Mouse (Mus musculus): ENCODE results near the gene Lin7c. TPM values are rescaled to one million over a fixed set of nuclear protein-coding genes. Genes with fewer than 3 reads are reported as not detected.

The Lin7c gene
- polyA plus RNA-seq, 1 experiment from 2014 or later, result 56.4 TPM

GRCm38 (mm10) chr2:109891031-109891430 lies 378 bp downstream of the Lin7c start:
- H3K9me3 ChIP-seq, result no peaks in the 10 kb centered on the region
- under 1% methylated on average over 26 of the region's 34 CpGs for WGBS

GRCm38 (mm10) chr2:109891471-109891870 lies 818 bp downstream of the Lin7c start:
- no peak for ATAC-seq (ENCODE audit: borderline replicate concordance, extremely low read depth, low FRiP score, low TSS enrichment)
- H3K4me3 ChIP-seq, result peak overlapping the region; percentile 82
- H3K9ac ChIP-seq, result peak overlapping the region; percentile 94
- H3K27me3 ChIP-seq, result no peaks in the 10 kb centered on the region
- H3K9me3 ChIP-seq, result no peaks in the 10 kb centered on the region
- H3K36me3 ChIP-seq, result peaks cover 23% of the 10 kb centered on the region
- H3K27ac ChIP-seq, result peak overlapping the region; percentile 89
- H3K4me2 ChIP-seq, result peak overlapping the region; percentile 64
- 20% methylated on average over 4 of the region's 4 CpGs for WGBS
- peaks cover 11% of the 10 kb centered on the region for H3K4me1 ChIP-seq

More at GRCm38 (mm10) chr2:109891031-109891430, 378 bp downstream of the Lin7c start:
- Histone ChIP-seq H3K4me3 (peak overlapping the region; percentile 82), H3K36me3 (peaks cover 19% of the 10 kb centered on the region), H3K4me1 (peaks cover 11% of the 10 kb centered on the region), H3K4me2 (peak overlapping the region; percentile 64), H3K9ac (peak overlapping the region; percentile 94), H3K27me3 (no peaks in the 10 kb centered on the region), H3K27ac (peak overlapping the region; percentile 89)
- ATAC-seq (ENCODE audit: borderline replicate concordance, extremely low read depth, low FRiP score, low TSS enrichment), result peak; percentile 85

DNA sequence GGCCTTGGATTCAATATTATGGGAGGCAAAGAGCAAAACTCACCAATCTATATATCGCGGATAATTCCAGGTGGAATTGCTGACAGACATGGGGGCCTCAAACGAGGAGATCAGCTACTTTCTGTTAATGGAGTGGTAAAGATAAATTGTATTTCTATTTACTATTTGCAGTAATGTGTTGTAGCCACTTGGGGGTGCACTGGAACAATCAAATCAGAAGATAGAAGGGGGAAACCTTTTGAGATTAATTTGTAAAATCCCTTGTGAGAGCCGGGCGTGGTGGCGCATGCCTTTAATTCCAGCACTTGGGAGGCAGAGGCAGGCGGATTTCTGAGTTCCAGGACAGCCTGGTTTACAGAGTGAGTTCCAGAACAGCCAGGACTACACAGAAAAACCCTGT lies 5.7 kb downstream of the Lin7c start:
- no peak for ATAC-seq (ENCODE audit: borderline replicate concordance, extremely low read depth, low FRiP score, low TSS enrichment)
- Histone ChIP-seq H3K27me3 (no peaks in the 10 kb centered on the region), H3K36me3 (peaks cover 53% of the 10 kb centered on the region), H3K9ac (no peak overlapping the region), H3K27ac (no peak overlapping the region), H3K4me2 (no peak overlapping the region), H3K4me1 (peaks cover 11% of the 10 kb centered on the region), H3K9me3 (no peaks in the 10 kb centered on the region), H3K4me3 (no peak overlapping the region)
- 77% methylated on average over 7 of the region's 7 CpGs for WGBS

GRCm38 (mm10) chr2:109902869-109903268 lies 12.2 kb downstream of the Lin7c start:
- 73% methylated on average over 7 of the region's 7 CpGs for WGBS
- H3K4me3 ChIP-seq, result no peak overlapping the region
- ATAC-seq (ENCODE audit: borderline replicate concordance, extremely low read depth, low FRiP score, low TSS enrichment), result no peak
- no peak overlapping the region for H3K9ac ChIP-seq
- H3K4me2 ChIP-seq, result no peak overlapping the region
- no peaks in the 10 kb centered on the region for H3K9me3 ChIP-seq
- H3K27me3 ChIP-seq, result peaks cover 11% of the 10 kb centered on the region; the same call in 1 of the 2 replicates
- no peaks in the 10 kb centered on the region for H3K4me1 ChIP-seq
- no peak overlapping the region for H3K27ac ChIP-seq
- peaks cover 23% of the 10 kb centered on the region for H3K36me3 ChIP-seq

- no peak overlapping the region for H3K9ac ChIP-seq
- H3K4me2 ChIP-seq, result no peak overlapping the region
- no peaks in the 10 kb centered on the region for H3K4me1 ChIP-seq
- WGBS, result under 1% methylated on average over 7 of the region's 7 CpGs
- no peak overlapping the region for H3K27ac ChIP-seq
- ATAC-seq (ENCODE audit: borderline replicate concordance, extremely low read depth, low FRiP score, low TSS enrichment), result peak; percentile 33; the same call in 1 of the 2 replicates
- H3K4me3 ChIP-seq, result no peak overlapping the region
- H3K36me3 ChIP-seq, result peaks cover 12% of the 10 kb centered on the region
- no peaks in the 10 kb centered on the region for H3K9me3 ChIP-seq
- peaks cover 21% of the 10 kb centered on the region; the same call in 1 of the 2 replicates for H3K27me3 ChIP-seq
Observed at GRCm38 (mm10) chr2:109904171-109904821, 13.6 kb downstream of the Lin7c start.

DNA sequence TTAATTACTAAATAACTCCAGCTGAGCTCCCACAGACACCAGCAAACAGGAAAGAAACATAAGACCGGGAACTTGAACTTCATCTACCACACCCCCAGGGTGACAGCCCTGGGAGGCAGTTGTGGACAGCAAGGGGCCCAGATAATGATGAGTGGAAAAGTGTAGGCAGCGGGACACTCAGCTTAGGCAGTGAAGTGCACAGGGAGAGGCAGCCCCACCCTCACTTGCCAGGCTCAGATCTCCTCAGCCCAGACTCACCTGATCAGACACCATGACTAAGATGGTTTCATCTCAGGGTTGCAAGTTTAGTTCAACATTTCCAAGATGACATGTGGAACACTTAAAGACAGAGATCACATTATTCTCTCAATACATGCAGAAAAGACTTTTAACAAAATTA lies 18.5 kb downstream of the Lin7c start:
- ATAC-seq (ENCODE audit: borderline replicate concordance, extremely low read depth, low FRiP score, low TSS enrichment), result no peak
- H3K27me3 ChIP-seq, result peaks cover 38% of the 10 kb centered on the region
- no peaks in the 10 kb centered on the region for H3K4me1 ChIP-seq
- no peak overlapping the region for H3K4me2 ChIP-seq
- no peak overlapping the region for H3K4me3 ChIP-seq
- no peak overlapping the region for H3K9ac ChIP-seq
- no peaks in the 10 kb centered on the region for H3K36me3 ChIP-seq
- H3K9me3 ChIP-seq, result no peaks in the 10 kb centered on the region
- no peak overlapping the region for H3K27ac ChIP-seq
- WGBS, result 64% methylated on average over 2 of the region's 2 CpGs

GRCm38 (mm10) chr2:109912216-109912615 lies 21.6 kb downstream of the Lin7c start:
- Histone ChIP-seq H3K36me3 (no peaks in the 10 kb centered on the region), H3K9ac (no peak overlapping the region), H3K4me1 (0 out of 2 replicates have a peak, but pooled peaks cover 4% of the 10 kb centered on the region), H3K4me3 (no peak overlapping the region), H3K9me3 (no peaks in the 10 kb centered on the region), H3K27ac (no peak overlapping the region), H3K27me3 (peaks cover 47% of the 10 kb centered on the region), H3K4me2 (no peak overlapping the region)
- WGBS, result 91% methylated on average over 8 of the region's 8 CpGs
- ATAC-seq (ENCODE audit: borderline replicate concordance, extremely low read depth, low FRiP score, low TSS enrichment), result no peak

DNA sequence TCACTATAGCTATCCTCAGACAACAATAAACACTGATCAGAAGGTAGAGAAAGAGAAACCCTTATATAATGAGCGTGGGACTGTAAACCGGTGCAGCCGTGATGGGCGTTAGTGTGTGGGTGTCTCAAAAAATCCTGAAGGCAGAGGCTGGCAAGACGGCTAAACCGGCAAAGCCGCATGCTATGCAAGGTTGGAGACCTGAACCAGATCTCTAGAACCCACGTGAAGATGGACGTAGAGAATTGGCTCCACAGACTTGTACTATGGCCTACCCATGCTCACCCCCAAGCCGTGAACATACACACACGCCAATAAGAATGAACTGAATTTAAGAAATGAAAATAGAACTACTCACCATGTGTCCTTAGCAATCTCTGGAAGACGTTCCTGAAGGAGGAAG lies 22.1 kb downstream of the Lin7c start:
- Histone ChIP-seq H3K4me2 (no peak overlapping the region), H3K4me3 (no peak overlapping the region), H3K27me3 (peaks cover 43% of the 10 kb centered on the region), H3K4me1 (0 out of 2 replicates have a peak, but pooled peaks cover 4% of the 10 kb centered on the region), H3K27ac (no peak overlapping the region), H3K9me3 (no peaks in the 10 kb centered on the region), H3K36me3 (no peaks in the 10 kb centered on the region), H3K9ac (no peak overlapping the region)
- ATAC-seq (ENCODE audit: borderline replicate concordance, extremely low read depth, low FRiP score, low TSS enrichment), result no peak
- 84% methylated on average over 12 of the region's 12 CpGs for WGBS

- peaks cover 6% of the 10 kb centered on the region for H3K4me1 ChIP-seq
- no peaks in the 10 kb centered on the region for H3K9me3 ChIP-seq
- no peak for ATAC-seq (ENCODE audit: borderline replicate concordance, extremely low read depth, low FRiP score, low TSS enrichment)
- H3K27ac ChIP-seq, result no peak overlapping the region
- peaks cover 39% of the 10 kb centered on the region for H3K27me3 ChIP-seq
- H3K36me3 ChIP-seq, result no peaks in the 10 kb centered on the region
- no peak overlapping the region for H3K4me2 ChIP-seq
- no peak overlapping the region for H3K4me3 ChIP-seq
- no peak overlapping the region for H3K9ac ChIP-seq
- WGBS, result 59% methylated on average over 8 of the region's 8 CpGs
Observed at GRCm38 (mm10) chr2:109913241-109913640, 22.6 kb downstream of the Lin7c start.

DNA sequence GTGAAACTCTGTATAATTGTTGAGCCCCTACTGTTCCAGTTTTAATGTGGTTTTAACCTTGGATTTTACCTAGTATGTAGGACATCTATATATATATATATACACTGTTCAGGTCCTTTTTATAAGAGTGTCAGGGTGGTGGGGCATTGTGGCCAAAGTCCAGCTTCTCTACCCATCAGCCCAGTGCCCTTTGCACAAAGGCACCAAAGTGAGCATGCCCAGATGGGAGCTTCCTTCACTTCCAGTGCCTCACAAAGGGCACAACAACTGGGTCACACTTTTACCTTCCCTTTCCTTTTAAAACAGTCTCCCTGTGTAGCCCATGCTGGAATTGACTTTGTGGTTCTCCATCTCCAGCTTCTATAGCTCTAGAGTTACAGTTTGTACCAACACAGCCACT lies 23.9 kb downstream of the Lin7c start:
- Histone ChIP-seq H3K4me3 (no peak overlapping the region), H3K4me2 (no peak overlapping the region), H3K9me3 (no peaks in the 10 kb centered on the region), H3K9ac (no peak overlapping the region), H3K4me1 (peaks cover 19% of the 10 kb centered on the region), H3K27ac (no peak overlapping the region), H3K27me3 (peaks cover 45% of the 10 kb centered on the region), H3K36me3 (no peaks in the 10 kb centered on the region)
- ATAC-seq (ENCODE audit: borderline replicate concordance, extremely low read depth, low FRiP score, low TSS enrichment), result no peak

DNA sequence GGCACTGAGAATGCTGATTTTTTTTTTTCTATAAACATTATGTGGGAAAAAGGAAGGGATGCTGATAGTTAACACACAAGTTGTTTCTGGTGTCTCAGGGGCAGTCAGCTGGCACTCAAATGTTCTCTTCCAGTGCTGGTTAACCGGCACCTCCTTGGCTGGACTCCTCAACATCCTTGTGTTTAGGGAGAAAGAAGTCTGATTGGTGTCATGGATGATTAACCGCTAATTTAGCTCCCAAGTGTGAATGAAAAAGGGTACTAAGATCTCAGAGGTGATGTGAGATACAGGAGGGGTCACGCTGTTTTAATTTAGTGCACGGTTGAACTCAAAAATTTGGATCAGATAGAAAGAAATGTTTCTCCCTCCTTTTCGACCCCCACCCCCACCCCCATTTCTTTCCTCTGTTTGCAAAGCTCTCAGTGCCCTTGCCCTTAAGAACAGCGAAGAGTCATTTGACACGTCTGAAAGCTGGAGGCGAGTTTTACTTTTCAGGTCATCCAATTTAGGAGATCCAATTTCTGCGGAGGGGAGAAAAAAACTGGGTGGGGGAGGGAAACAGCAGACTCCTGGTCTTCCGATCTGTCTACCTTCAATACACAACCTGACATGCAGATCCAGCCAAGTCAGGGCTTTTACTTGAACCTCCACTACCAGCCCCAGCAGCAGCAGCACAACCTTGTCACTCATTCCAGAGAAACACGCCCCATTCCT lies 26.3 kb downstream of the Lin7c start:
- peak overlapping the region; percentile 74 for H3K4me3 ChIP-seq
- peaks cover 60% of the 10 kb centered on the region for H3K27me3 ChIP-seq
- peaks cover 19% of the 10 kb centered on the region for H3K4me1 ChIP-seq
- H3K36me3 ChIP-seq, result no peaks in the 10 kb centered on the region
- WGBS, result 6% methylated on average over 11 of the region's 11 CpGs
- H3K9ac ChIP-seq, result no peak overlapping the region
- no peak overlapping the region for H3K27ac ChIP-seq
- no peak for ATAC-seq (ENCODE audit: borderline replicate concordance, extremely low read depth, low FRiP score, low TSS enrichment)
- no peaks in the 10 kb centered on the region for H3K9me3 ChIP-seq
- H3K4me2 ChIP-seq, result peak overlapping the region; percentile 93
